Mouse (Mus musculus) leukemia stem cell, adult 10-12 weeks (primary cell): Measurements from ENCODE around the gene Tmem167b. TPM values are rescaled to one million over a fixed set of nuclear protein-coding genes. Genes with fewer than 3 reads are reported as not detected.

ENCODE experiments used
- polyA plus RNA-seq: library from polyadenylated mRNA; stranded (reverse); fragments of >175 nt; gene quantifications from 2 replicates; pipeline ENCODE4 v1.2.3, GENCODE M21; 2012; ENCODE audit warnings: low replicate concordance

Gene Tmem167b
- 1.4 and 6.1 TPM in 2 replicates for polyA plus RNA-seq

GRCm38 (mm10) chr3:108562133-108562730, at the start of gene Tmem167b:
TSS of gene Tmem167b (minus strand) at chr3:108562466.

GRCm38 (mm10) chr3:108590786-108591529, 28.7 kb upstream of the Tmem167b start, which contains the start of gene Wdr47:
TSS of gene Wdr47 (plus strand) at chr3:108591279.

GRCm38 (mm10) chr3:108571443-108572294, 9.4 kb upstream of the Tmem167b start, which contains the start of gene Taf13:
TSS of gene Taf13 (plus strand) at chr3:108571698.

GRCm38 (mm10) chr3:108536517-108537260, 25.6 kb downstream of the Tmem167b start, which contains the start of gene 5330417C22Rik:
TSS of gene 5330417C22Rik (minus strand) at chr3:108536536.

GRCm38 (mm10) chr3:108533951-108534350, 28.3 kb downstream of the Tmem167b start, which contains the start of gene 1700013F07Rik:
TSS of gene 1700013F07Rik (plus strand) at chr3:108534150.

Other genes with a start within 250 kb of the Tmem167b start
- not detected in 2 replicates for gene Mybphl, start 197.6 kb downstream of the Tmem167b start, polyA plus RNA-seq
- 64.2 and 72.0 TPM in 2 replicates for gene Psrc1, start 178.6 kb downstream of the Tmem167b start, polyA plus RNA-seq
- 0.77 and 1.9 TPM in 2 replicates for gene Celsr2, start 146.9 kb downstream of the Tmem167b start, polyA plus RNA-seq
- 36.0 and 114 TPM in 2 replicates for gene Sars, start 117.3 kb downstream of the Tmem167b start, polyA plus RNA-seq
- not detected in 2 replicates for gene 1700013F07Rik, start 28.3 kb downstream of the Tmem167b start, polyA plus RNA-seq
- 0.06 and 0.82 TPM in 2 replicates for gene 5330417C22Rik, start 25.9 kb downstream of the Tmem167b start, polyA plus RNA-seq
- gene Taf13, start 9.2 kb upstream of the Tmem167b start, polyA plus RNA-seq = 0.19 and 0.24 TPM in 2 replicates
- 2.6 and 4.0 TPM in 2 replicates for gene Wdr47, start 28.8 kb upstream of the Tmem167b start, polyA plus RNA-seq
- gene Clcc1, start 91.4 kb upstream of the Tmem167b start, polyA plus RNA-seq = 4.2 and 14.3 TPM in 2 replicates
- 9.1 and 45.0 TPM in 2 replicates for gene Gpsm2, start 159.8 kb upstream of the Tmem167b start, polyA plus RNA-seq
- gene Aknad1, start 177.2 kb upstream of the Tmem167b start, polyA plus RNA-seq = 0.09 TPM in 1 of 2 replicates, not detected in the other